Mouse (Mus musculus) CH12.LX (cell line): ENCODE results near the gene Foxp1. TPM values are rescaled to one million over a fixed set of nuclear protein-coding genes. Genes with fewer than 3 reads are reported as not detected.

Experiments used
- DNase-seq: peaks from one replicate; pipeline ENCODE4 v3.0.0-alpha.2; 2013; ENCODE audit errors: extremely low read depth
- H3K27ac ChIP-seq: 2 replicates; pipeline ENCODE4 v1.5.1; 2012; ENCODE audit warnings: low read depth, mild to moderate bottlenecking, control low read depth, moderate library complexity; ENCODE audit not compliant: insufficient read depth
- H3K27me3 ChIP-seq: replicated peaks from 2 replicates; pipeline ENCODE3; 2012; ENCODE audit warnings: inconsistent platforms
- H3K36me3 ChIP-seq, 2 experiments: replicated peaks in 1 of 2; 2 replicates each; pipeline versions ENCODE3 to v1.6.1; 2012; ENCODE audit warnings: inconsistent platforms in 1 of 2, low read length in 1 of 2, mild to moderate bottlenecking in 1 of 2, mixed read lengths in 1 of 2, moderate library complexity in 1 of 2; ENCODE audit not compliant: control insufficient read depth in 1 of 2, insufficient read depth in 1 of 2
- H3K4me1 ChIP-seq, 2 experiments: 2 replicates each; pipeline ENCODE4 v1.6.1; 2012; ENCODE audit warnings: inconsistent platforms in 1 of 2, moderate library complexity in 1 of 2; ENCODE audit not compliant: insufficient read depth in 2 of 2, control insufficient read depth in 1 of 2
- H3K4me2 ChIP-seq: 2 replicates; pipeline ENCODE4 v1.6.1; 2012; ENCODE audit warnings: low read depth, mild to moderate bottlenecking, control low read depth; ENCODE audit not compliant: poor library complexity, insufficient read depth, severe bottlenecking
- H3K4me3 ChIP-seq, 3 experiments: fragments of 150-350 bp in 1 of 3; sonication (generic) in 1 of 3; replicated peaks in 1 of 3; 2 replicates each; pipeline versions ENCODE3 to v1.5.1; 2011 to 2012; ENCODE audit warnings: low read depth in 2 of 3, low read length in 2 of 3, mild to moderate bottlenecking in 2 of 3, moderate library complexity in 2 of 3, control low read depth in 1 of 3, improper control_type of control experiment in 1 of 3, inconsistent platforms in 1 of 3, mixed read lengths in 1 of 3; ENCODE audit not compliant: poor library complexity in 1 of 3
- H3K79me2 ChIP-seq: replicated peaks from 2 replicates; pipeline ENCODE4 v1.6.1; 2012; ENCODE audit warnings: mild to moderate bottlenecking, moderate library complexity; ENCODE audit not compliant: control insufficient read depth, poor library complexity, insufficient read depth, severe bottlenecking; ENCODE audit errors: extremely low read depth
- H3K9ac ChIP-seq: 2 replicates; pipeline ENCODE4 v1.6.1; 2012; ENCODE audit warnings: low read depth, mild to moderate bottlenecking, control low read depth, moderate library complexity; ENCODE audit not compliant: insufficient read depth
- H3K9me3 ChIP-seq: replicated peaks from 2 replicates; pipeline ENCODE3; 2012; ENCODE audit warnings: low read length, inconsistent platforms, mixed read lengths
- BHLHE40 ChIP-seq: IDR thresholded peaks from 2 replicates; pipeline ENCODE4 v1.6.1; 2011; ENCODE audit warnings: mild to moderate bottlenecking, low read depth, low read length, improper control_type of control experiment
- CTCF ChIP-seq, 2 experiments: IDR thresholded peaks in 1 of 2; conservative IDR thresholded peaks in 1 of 2; 2 replicates each; pipeline ENCODE4 v1.5.1; 2011 to 2012; ENCODE audit warnings: low read depth in 2 of 2, low read length in 2 of 2, improper control_type of control experiment in 1 of 2, inconsistent platforms in 1 of 2, mild to moderate bottlenecking in 1 of 2, moderate library complexity in 1 of 2
- E2F4 ChIP-seq: IDR thresholded peaks from 2 replicates; pipeline ENCODE4 v1.6.1; 2011; ENCODE audit warnings: low read depth, low read length, improper control_type of control experiment; ENCODE audit not compliant: insufficient replicate concordance
- ELF1 ChIP-seq: IDR thresholded peaks from 2 replicates; pipeline ENCODE4 v1.6.1; 2014; ENCODE audit warnings: low read depth, mild to moderate bottlenecking, inconsistent platforms, low read length, improper control_type of control experiment
- EP300 ChIP-seq: IDR thresholded peaks from 2 replicates; pipeline ENCODE4 v1.6.1; 2011; ENCODE audit warnings: low read length, improper control_type of control experiment
- IRF4 ChIP-seq: IDR thresholded peaks from 2 replicates; pipeline ENCODE4 v1.6.1; 2014; ENCODE audit warnings: low read depth, mild to moderate bottlenecking, inconsistent platforms, low read length, improper control_type of control experiment
- JUN ChIP-seq: IDR thresholded peaks from 2 replicates; pipeline ENCODE4 v1.6.1; 2011; ENCODE audit warnings: low read depth, mild to moderate bottlenecking, low read length, improper control_type of control experiment, moderate library complexity; ENCODE audit not compliant: insufficient read depth
- JUND ChIP-seq: conservative IDR thresholded peaks from 2 replicates; pipeline ENCODE4 v1.6.1; 2011; ENCODE audit warnings: low read depth, low read length, improper control_type of control experiment
- KAT2A ChIP-seq: IDR thresholded peaks from 2 replicates; pipeline ENCODE4 v1.6.1; 2012; ENCODE audit warnings: low read length, improper control_type of control experiment, inconsistent platforms; ENCODE audit not compliant: insufficient replicate concordance
- MAFK ChIP-seq: IDR thresholded peaks from 2 replicates; pipeline ENCODE4 v1.6.1; 2011; ENCODE audit warnings: low read length, improper control_type of control experiment; ENCODE audit not compliant: insufficient replicate concordance
- MEF2A ChIP-seq: IDR thresholded peaks from 2 replicates; pipeline ENCODE4 v1.6.1; 2014; ENCODE audit warnings: low read depth, mild to moderate bottlenecking, inconsistent platforms, low read length, improper control_type of control experiment, borderline replicate concordance
- MYC ChIP-seq: IDR thresholded peaks from 2 replicates; pipeline ENCODE4 v1.6.1; 2011; ENCODE audit warnings: low read depth, mild to moderate bottlenecking, improper control_type of control experiment, low read length
- NELFE ChIP-seq: IDR thresholded peaks from 2 replicates; pipeline ENCODE4 v1.6.1; 2011; ENCODE audit warnings: low read depth, low read length, improper control_type of control experiment
- NRF1 ChIP-seq: IDR thresholded peaks from 2 replicates; pipeline ENCODE4 v1.6.1; 2014; ENCODE audit warnings: low read depth, mild to moderate bottlenecking, inconsistent platforms, low read length, improper control_type of control experiment, moderate library complexity
- PAX5 ChIP-seq: IDR thresholded peaks from 2 replicates; pipeline ENCODE4 v1.6.1; 2012; ENCODE audit warnings: low read length, inconsistent platforms, mixed read lengths
- RCOR1 ChIP-seq: conservative IDR thresholded peaks from 2 replicates; pipeline ENCODE4 v1.6.1; 2012; ENCODE audit warnings: low read depth, mild to moderate bottlenecking, inconsistent platforms, low read length, improper control_type of control experiment
- SIN3A ChIP-seq: IDR thresholded peaks from 2 replicates; pipeline ENCODE4 v1.6.1; 2012; ENCODE audit warnings: low read length, improper control_type of control experiment, inconsistent platforms
- TCF12 ChIP-seq: IDR thresholded peaks from 2 replicates; pipeline ENCODE4 v1.6.1; 2014; ENCODE audit warnings: low read depth, mild to moderate bottlenecking, inconsistent platforms, low read length, improper control_type of control experiment
- UBTF ChIP-seq: IDR thresholded peaks from 2 replicates; pipeline ENCODE4 v1.6.1; 2012; ENCODE audit warnings: low read depth, mild to moderate bottlenecking, inconsistent platforms, low read length, improper control_type of control experiment, moderate library complexity
- USF2 ChIP-seq: conservative IDR thresholded peaks from 2 replicates; pipeline ENCODE4 v1.6.1; 2011; ENCODE audit warnings: low read depth, low read length, improper control_type of control experiment
- ZC3H11A ChIP-seq: IDR thresholded peaks from 2 replicates; pipeline ENCODE4 v1.6.1; 2012; ENCODE audit warnings: low read depth, mild to moderate bottlenecking, inconsistent platforms, low read length, improper control_type of control experiment
- ZMIZ1 ChIP-seq: IDR thresholded peaks from 2 replicates; pipeline ENCODE4 v1.6.1; 2012; ENCODE audit warnings: low read depth, mild to moderate bottlenecking, inconsistent platforms, low read length, improper control_type of control experiment
- dilution Hi-C: fragments of 300-500 bp; cut with MboI; formaldehyde crosslinking; loops from 2 replicates; pipeline ENCODE4 v1.14.3; 2020; ENCODE audit warnings: low sequenced_read_pairs; ENCODE audit not compliant: extremely low pct_unique_long_range_greater_than_20kb, extremely low pct_ligation_motif_present
- in situ Hi-C: fragments of 300-500 bp; cut with MboI; formaldehyde crosslinking; loops from 3 replicates; pipeline ENCODE4 v1.14.3; 2019; ENCODE audit warnings: low sequenced_read_pairs, low pct_ligation_motif_present, low pct_unique_long_range_greater_than_20kb, mixed read lengths
- polyA plus RNA-seq: library from polyadenylated mRNA; unstranded; fragments of >175 nt; gene quantifications from 2 replicates; pipeline ENCODE4 v1.2.1, GENCODE M21; 2012; ENCODE audit warnings: low read depth; ENCODE audit not compliant: insufficient read length
- total RNA-seq, 2 experiments: library from RNA; depleted of rRNA; stranded (reverse); fragments of 300-350 nt in 1 of 2; fragments of >200 nt in 1 of 2; gene quantifications; 2 replicates each; pipeline ENCODE4 v1.2.3; 2012 to 2014

The Foxp1 gene
- total and polyA plus RNA-seq, 3 experiments, result 66.5 to 105 (median 87.4) TPM

DNA sequence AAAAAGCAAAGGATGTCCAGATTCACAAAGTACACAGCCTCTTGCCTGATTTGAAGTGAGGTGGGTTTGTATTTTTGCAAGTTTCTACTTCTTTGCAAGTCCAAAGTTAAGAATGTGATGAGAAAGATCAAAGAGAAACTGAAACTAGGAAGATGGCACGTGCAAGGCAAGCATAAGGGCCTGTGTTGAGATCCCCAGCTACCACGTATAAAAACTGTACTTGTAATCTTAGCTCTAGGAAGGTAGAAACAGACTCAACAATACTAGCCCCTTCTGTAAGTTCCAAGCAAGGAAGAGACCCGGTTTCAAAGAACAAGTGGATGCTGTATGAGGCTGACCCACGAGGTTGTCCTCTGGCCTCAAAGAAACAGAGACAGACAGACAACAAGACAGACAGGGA, 90.6 kb downstream of the Foxp1 start (continued):
- TF ChIP-seq MEF2A, result no peak
- TF ChIP-seq E2F4, result no peak
- 0 out of 2 replicates have a peak, but pooled peaks have one; percentile 21 for TF ChIP-seq MYC
- no peak for TF ChIP-seq ZC3H11A
- no peak for TF ChIP-seq NELFE
- no peak for TF ChIP-seq UBTF
- TF ChIP-seq ELF1, result no peak
- TF ChIP-seq BHLHE40, result peak; percentile 97
- TF ChIP-seq, all 38 proteins: peak for 4

DNA sequence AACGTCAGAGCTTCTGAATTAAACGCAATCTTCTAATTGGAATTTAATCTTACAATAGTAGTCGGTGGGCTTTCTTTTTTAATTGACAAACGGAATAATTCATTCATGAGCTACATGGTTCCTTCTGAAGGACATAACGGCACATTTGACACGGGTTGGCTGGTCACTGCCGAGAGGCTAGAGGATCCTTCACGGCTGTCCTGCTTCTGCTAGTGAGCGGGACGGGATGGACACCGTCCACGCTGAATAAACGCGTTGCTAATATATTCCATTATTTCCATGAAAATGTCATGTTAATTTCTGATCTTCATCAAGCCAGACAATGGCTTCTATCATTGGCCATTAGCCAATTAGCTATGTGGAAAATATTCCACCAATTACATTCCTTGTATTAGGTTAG, 92.0 kb downstream of the Foxp1 start:
- Histone ChIP-seq H3K9ac (no peak overlapping the region), H3K4me3 (no peak overlapping the region), H3K36me3 (no peaks in the 10 kb centered on the region), H3K27me3 (no peaks in the 10 kb centered on the region), H3K4me2 (no peak overlapping the region), H3K79me2 (no peaks in the 10 kb centered on the region), H3K27ac (no peak overlapping the region), H3K9me3 (no peaks in the 10 kb centered on the region), H3K4me1 (peaks cover 15 to 53% of the 10 kb centered on the region in 2 experiments)
- in situ Hi-C loops (no loop called here), dilution Hi-C loops (no loop called here)
- DNase-seq, result no peak
- TF ChIP-seq USF2 (no peak), IRF4 (no peak)

DNA sequence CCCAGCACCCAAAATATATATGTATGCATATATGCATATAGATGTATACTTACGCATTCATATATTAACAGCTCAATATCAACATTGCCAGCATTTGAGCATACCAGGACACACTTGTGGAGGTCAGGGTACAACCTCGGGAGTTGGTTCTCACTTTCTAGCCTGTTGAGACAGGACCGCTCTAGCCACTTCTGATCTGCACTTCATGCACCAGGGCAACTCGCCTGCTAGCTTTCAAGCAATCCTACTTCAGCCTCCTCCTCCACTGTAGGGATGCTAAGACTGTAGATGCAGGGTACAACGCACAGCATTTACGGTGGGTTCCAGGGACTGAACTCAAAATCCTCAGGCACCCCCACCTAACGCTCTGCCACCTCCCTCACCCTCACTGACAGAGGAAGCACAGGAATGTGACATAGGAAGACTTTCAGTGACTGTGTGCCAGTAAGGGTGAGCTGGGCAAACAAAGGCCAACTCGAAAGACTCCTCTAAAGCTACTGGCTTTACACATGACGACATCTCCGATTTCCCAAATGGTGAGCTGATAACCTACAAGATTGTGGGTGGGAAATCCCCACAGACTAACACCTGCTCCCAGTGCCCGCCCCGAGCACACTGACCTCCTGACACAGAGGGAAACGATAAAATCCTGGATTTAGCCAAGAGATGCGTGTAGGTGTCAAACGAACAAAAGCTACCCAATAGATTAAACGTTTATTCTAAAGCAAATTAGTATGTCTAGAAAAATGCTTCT, 93.0 kb downstream of the Foxp1 start:
- dilution Hi-C loops, result no loop called here
- Histone ChIP-seq H3K4me3 (no peak overlapping the region), H3K36me3 (no peaks in the 10 kb centered on the region), H3K9ac (no peak overlapping the region), H3K4me1 (peaks cover 19 to 59% of the 10 kb centered on the region in 2 experiments), H3K4me2 (peak overlapping the region; percentile 30), H3K9me3 (no peaks in the 10 kb centered on the region), H3K27ac (no peak overlapping the region)
- DNase-seq, result peak; percentile 43
- no peak for TF ChIP-seq PAX5
- TF ChIP-seq KAT2A, result no peak
- TF ChIP-seq MAFK, result no peak
- TF ChIP-seq NELFE, result no peak
- 0 out of 2 replicates have a peak, but pooled peaks have one; percentile 16 for TF ChIP-seq RCOR1
- TF ChIP-seq BHLHE40, result peak; percentile 17; the same call in 1 of the 2 replicates
- no peak for TF ChIP-seq NRF1
- 0 out of 2 replicates have a peak, but pooled peaks have one; percentile 20 for TF ChIP-seq JUN
- TF ChIP-seq ZMIZ1, result no peak
- no peak for TF ChIP-seq SIN3A
- TF ChIP-seq TCF12, result peak; percentile 56; the same call in 1 of the 2 replicates
- no peak for TF ChIP-seq CTCF (conservative IDR thresholded peaks at IDR 0.05 in 1 of 2, IDR thresholded peaks at IDR 0.05 in 1 of 2; ENCODE audit: low read depth in 2 of 2, low read length in 2 of 2)
- TF ChIP-seq USF2, result no peak
- TF ChIP-seq JUND, result no peak
- peak; percentile 41; the same call in 1 of the 2 replicates for TF ChIP-seq EP300
- TF ChIP-seq IRF4, result peak; percentile 37; the same call in 1 of the 2 replicates
- TF ChIP-seq, all 38 proteins: peak for 6
- no peaks in the 10 kb centered on the region for H3K79me2 ChIP-seq
- in situ Hi-C loops, result no loop called here
- no peaks in the 10 kb centered on the region for H3K27me3 ChIP-seq
